Mouse (Mus musculus) right cerebral cortex, adult 18-20 months (tissue): ENCODE results near the gene Irak2.

Source experiments
- DNase-seq: peaks from one replicate; pipeline ENCODE4 v3.0.0; 2022; ENCODE audit warnings: mixed read lengths

Gene Irak2

DNA sequence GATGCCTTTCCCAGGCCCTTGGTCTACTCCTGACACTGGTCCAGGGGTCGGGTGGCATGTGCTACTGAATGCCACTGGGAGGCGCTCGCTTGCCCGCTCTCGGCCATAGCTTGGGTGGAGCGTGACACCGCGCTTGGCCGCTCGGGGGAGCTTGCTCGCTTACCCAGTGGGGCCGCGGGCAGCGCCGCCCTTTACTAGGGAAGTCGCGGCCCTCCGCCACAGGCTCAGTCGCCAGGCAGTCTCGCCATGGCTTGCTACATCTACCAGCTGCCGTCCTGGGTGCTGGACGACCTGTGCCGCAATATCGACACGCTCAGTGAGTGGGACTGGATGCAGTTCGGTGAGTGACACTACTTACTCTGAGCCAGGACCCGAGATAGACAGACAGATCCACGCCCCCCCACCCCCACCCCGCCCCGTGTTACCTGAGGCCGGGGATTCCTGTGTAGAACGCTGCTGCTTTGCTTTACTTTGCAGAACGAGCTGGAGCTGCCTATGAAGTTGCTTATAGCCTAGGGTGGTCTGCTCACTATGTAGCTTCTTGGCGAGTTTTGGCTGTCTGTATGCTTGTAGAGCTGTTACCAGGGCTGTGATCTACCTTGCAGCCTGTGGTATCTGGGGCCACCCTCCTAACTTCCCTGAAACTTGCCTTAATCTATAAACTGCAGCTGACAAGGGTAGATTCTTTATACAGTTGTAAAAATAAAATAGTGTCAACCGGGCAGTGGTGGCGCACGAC, at the start of gene Irak2:
Gene Irak2 (plus strand): TSS at position 166 of the 739 bp plus-strand sequence.
- peak; percentile 95 for DNase-seq

DNA sequence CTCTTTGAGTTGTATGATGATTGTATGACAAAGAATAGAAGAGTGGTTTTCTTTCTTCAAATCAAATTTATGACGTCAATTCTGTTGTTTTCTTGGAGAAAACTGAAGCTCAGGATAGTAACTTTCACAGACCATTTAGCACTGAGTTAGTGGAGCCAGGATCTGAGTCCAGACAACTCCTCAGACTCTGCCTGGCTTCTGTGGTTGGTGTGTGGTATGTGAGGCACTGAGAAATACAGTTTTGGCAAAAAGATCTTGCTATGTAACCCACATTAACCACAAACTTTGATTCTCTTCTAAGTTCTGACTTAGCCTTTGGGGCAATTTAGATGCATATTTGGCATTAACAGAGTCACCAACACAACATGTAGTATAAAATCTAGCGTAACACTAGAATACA, 45.6 kb upstream of the Irak2 start:
- DNase-seq = no peak

DNA sequence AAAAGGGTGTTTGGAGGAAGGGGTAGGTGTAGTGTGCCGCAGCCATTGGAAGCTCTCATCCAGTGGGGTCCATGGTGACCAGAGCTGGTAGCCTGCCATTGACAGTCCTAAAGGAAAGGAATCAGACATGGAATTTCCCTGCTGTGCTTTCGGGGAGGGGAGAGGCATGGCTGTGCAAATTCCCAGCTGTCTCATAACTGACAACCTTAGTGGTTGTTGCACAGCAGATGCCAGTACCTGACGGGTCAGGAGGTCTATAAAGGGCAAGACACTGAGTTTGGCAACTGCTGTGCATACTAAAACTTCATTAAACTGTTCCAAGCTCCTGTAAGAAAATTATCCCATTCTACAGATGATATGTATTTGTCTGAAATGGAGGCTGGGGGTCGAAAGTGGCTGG, 40.3 kb upstream of the Irak2 start:
- DNase-seq = no peak

DNA sequence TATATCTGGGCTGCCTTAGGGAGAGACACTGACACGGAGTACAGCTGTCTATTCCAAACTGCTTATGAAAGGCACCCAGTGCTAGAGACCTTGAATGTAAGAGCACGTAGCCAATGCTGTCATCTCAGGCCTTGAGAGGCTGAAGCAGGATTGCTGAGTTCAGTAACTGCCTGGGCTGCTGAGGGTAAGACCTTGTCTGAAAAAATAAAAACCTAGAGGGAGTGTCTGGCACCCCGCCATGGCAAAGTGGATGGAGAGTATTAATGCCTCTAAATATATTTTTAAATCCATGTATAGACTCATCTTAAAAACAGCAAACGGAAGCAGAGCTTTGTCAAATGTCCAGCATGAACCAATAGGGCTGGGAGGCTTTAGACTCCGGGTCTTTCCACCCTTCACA, 38.4 kb upstream of the Irak2 start:
- no peak for DNase-seq

DNA sequence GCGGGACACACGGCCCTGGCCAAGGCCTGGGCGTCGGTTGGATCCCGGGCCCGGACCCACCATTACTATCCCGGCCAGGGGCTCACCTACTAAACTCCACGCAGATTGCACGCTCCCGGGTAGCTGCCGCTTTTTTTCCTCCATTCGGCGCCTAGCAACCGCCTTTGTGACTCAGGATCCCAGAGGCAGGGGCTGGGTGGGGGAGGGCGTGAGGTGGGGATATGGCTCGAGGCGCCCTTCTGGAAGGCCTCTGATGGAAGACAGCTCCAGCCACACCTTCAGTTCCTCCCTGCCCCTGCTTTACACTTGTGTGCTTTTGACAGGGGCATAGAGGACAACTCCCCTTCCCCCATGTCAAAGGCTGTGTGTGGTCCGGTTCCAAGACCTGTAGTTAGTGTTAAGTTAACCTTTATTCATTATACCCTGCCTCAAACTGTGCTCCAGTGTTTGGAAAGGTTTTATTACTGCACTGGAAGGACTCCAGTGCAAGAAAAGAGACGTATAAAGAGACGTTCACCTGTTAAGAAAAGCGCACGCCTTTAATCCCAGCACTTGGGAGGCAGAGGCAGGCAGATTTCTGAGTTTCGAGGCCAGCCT, 37.6 kb upstream of the Irak2 start, which contains the start of gene Fancd2os:
Gene Fancd2os (minus strand): TSS at position 173 of the 597 bp plus-strand sequence.
- DNase-seq = no peak

DNA sequence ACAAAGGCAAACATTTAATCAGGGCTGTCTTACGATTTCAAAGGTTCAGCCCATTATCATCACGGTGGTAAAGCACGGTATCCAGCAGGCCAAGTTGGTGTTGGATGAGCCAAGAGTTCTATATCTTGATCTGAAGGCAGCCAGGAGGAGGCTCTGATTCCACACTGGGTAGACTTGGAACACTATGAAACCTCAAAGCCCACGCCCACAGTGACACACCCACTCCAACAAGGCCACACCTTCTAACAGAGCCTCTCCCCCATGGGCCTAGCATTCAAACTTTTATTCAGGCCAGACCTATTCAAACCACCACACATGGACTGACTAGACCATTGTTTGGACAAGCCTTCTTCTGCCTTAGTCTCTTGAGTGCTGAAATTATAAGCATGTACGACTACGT, 35.4 kb upstream of the Irak2 start:
- DNase-seq = no peak

DNA sequence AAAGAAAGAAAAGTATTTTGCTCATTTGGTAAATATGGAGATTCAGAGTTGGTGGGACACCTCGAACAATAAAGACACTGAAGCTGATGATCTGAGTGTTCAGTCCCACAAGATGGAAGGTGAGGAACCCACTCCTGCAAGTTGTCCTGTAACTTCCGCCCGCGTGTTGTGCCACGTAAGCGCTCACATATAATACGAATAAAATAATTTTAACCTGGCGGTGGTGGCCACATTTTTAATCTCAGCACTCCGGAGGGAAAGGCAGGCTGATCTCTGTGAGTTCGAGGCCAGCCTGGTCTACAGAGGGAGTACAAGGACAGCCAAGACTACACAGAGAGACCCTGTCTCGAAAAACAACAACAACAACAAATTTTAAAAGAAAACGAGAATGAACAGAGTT, 34.3 kb upstream of the Irak2 start:
- no peak for DNase-seq

DNA sequence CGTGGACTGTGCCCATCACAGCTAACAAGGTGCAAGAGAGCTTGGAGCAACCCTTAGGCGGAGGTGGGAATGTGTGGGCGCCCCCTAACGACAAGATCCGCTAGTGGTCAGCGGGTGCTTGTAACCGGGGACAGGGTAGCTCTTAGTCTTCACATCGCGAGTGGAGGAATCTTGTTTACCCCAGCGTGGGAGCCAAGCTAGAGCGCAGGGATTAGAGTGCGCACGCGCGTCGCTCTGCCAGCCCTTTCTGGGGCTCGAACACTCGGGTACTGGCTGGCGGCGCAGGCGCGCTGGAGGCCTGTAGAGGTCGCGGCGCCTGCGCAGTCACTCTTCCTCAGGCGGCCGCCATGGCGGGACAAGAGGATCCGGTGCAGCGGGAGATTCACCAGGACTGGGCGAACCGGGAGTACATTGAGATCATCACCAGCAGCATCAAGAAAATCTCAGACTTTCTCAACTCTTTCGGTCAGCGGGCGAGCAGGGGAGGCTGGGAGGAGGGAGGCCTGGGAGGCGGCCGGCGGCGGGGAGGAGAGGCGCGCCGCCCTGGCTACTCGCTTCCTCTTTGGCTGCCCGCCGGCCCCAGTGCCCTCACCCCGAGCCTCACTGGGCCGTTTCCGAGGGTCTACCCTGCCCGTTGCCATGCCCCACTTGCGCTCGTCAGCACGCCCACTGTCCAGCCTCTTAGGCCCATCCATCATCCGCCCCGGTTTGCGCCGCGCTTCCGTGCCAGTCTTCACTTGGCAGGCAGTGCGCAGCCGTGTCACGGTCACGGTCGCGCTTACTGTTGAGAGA, 33.6 kb upstream of the Irak2 start, which contains the start of gene Brk1:
Gene Brk1 (plus strand): TSS at position 341 of the 792 bp plus-strand sequence.
- DNase-seq = peak; percentile 93

DNA sequence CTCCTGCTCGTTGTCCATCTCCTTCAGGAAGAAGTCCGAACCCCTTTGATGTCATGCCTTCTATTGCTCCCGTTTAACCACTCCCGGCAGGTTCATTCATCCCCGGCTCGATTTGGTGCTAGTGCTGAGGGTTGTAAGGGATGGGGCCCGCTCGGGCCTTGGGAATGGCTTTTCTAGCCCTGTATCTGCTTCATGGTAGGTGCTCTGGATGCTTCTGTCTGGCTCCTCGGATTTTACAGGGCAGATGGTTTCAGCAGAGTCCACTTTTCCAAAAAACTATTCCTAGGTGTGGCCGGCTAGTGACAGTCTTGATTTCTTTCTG, 33.1 kb upstream of the Irak2 start:
- no peak for DNase-seq

DNA sequence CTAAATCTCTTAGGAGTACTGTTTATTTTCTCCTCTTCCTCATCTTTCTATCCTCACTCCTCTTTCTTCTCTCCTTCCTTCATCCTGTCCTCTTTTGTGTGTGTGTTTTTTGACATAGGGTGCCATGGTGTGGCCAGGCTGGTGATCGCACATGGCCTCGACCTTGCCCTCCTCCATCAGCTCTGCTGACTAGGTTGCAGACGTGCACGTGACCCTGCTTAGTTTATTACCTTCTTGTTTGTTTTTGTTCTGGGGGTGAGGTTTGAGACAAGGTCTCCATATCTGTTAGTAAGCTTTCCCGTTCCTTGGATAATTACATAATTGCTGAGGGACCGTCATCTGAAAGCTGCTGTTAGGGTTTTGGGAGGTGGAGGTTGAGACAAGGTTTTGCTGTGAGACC, 29.4 kb upstream of the Irak2 start:
- no peak for DNase-seq

DNA sequence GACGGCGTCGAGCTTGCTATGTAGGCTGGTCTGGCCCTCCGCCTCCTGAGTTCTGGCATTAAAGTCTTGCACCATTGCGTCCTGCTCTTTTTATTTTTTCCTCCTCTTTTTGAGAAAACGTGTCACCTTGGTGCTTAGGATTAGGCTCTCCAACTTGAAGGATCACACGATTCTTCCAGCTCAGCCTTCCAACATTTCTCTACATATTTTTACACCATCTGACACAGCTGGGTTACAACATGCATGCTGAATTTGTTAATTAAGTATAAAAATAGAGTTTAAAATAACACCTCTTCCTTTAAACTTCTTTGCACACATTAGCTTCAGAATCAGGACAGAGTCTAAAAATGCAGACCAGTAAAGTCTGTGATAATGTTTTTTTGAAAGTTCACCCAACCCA, 29.0 kb upstream of the Irak2 start:
- no peak for DNase-seq

DNA sequence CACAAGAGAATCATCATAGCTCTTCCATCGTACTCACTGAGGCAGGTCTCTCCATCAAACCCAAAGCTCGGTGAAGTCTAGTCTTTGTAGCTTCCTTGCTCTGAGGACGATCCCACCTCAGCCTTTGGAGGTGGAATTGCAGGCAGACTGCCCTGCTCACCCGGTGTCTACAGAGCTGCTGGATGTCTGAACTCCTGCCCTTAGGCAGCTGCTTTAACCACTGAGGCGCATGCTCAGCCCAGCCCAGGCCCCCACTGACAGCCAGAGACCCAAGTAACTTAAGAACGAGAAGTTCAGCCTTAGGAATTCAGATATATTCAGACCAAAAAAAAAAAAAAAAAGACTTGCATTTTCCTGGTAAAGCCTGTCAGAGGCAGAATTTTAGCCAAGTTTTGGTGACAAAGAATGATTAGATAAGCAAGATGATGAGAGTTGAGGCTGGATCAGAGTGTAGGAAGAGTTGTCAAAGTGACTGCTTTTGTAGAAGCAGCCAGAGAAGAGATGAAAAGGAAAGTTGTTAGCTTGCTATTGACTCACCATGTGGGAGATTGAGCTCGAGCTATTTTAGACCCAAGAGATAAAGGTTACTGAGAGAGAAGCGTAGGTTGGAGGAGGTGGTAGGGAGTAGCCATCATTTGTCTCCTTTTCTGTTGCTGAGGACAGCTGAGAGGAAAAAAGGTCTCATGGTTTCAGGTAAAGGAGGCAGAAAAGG, 25.9 kb upstream of the Irak2 start:
- DNase-seq = peak; percentile 69

DNA sequence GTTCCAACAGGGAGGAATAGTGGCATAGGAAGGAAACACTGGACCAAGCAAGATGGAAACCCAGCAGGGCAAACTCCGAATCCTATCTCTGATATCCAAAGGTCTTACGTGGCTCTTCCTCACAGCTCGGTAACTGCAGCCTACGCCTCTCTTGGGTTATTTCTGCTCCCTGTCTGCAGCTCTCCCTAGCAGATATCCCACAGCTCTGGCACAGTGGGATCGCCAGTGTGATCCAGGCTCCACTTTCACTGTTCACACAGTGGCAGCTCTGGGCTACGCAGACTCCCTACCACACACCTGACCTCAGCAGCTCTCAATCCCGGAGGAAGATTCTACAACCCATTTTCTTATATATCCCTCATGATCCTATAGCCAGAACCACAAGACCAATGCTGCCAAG, 24.1 kb upstream of the Irak2 start:
- DNase-seq = peak; percentile 61

DNA sequence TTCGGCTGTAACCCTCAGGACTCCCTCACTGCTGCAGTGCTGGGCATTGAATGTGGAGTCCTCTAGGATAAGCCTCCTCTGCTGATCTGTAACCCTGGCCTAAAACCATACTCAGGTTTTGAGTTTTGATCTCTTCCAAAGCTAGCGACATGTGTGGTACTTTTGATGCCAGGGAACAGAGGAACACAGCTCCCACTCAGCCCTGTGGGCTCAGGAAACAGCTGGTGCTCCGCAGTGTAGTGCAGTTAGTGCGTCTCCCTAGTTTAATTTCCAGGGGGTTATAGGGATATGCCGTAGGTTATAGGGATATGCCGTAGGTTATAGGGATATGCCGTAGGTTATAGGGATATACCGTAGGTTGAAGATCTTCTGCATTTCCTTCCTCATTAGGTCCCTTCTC, 23.3 kb upstream of the Irak2 start:
- DNase-seq = peak; percentile 62

DNA sequence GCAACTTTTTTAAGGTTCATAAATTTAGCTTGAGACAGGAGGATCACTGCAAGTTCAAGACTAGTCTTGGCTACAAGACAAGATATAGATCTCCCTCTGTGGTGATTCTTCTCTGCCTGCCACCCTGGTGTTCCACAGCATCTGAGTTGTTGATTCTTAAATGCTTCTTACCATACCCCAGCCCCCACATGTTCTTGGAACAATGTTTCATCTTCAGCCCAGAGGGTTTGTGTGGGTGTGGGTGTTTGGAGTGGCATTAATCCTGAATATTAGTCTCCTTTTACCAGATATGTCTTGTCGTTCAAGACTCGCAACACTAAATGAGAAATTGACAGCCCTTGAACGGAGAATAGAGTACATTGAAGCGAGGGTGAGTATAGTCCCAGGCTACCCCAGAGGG, 22.8 kb upstream of the Irak2 start:
- peak; percentile 32 for DNase-seq

DNA sequence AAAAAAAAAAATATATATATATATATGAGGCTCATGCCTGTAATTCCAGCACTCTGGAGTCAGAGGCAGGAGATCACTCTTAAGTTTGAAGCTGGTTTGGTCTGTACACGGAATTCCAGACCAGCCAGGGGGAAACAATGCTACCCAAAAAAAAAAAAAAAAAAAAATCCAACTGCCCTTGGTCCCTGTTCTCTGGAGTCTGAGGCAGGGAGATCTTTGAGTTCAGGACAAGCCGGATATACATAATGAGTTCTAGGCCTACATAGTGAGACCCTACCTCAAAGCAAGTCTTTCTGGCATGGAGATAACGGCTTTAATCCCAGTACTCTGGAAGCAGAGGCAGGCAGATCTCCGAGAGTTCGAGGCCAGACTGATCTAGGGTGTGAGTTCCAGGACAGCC, 14.9 kb upstream of the Irak2 start:
- DNase-seq = no peak

DNA sequence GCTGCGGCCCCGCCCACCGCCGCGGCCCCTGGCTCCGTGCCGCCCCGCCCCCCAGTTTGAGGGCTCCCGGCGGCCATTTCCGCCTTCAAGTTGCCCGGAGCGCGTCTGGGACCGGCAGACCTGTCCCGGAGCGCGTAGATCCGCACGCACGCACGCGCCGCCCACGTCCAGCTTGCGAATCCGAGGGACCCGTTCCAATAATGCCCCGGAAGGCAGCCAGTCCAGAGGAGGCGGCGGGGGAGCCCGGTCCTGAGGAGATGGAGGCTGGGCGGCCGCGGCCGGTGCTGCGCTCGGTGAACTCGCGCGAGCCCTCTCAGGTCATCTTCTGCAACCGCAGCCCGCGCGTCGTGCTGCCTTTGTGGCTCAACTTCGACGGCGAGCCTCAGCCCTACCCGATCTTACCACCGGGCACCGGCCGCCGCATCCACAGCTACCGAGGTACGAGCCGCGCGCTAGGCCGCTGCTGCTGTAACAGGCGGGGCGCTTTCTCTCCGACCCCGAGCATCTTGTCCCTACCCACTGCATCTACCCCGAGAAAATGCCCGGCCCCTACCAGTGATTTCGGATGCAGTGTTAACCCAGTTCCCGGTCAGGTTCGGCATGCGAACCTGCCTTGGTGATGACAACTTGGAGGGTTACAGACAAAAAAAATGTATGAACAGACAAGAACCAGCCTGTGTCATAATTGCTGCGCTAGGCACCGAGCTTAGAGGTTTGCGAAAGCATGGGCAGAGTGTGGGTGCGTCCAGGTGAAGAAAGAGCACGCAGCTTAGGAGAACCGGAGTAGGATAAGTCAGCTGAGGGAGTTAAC, 14.1 kb upstream of the Irak2 start, which contains the start of gene Vhl:
Gene Vhl (plus strand): TSS at position 19 of the 811 bp plus-strand sequence.
- DNase-seq = peak; percentile 87

DNA sequence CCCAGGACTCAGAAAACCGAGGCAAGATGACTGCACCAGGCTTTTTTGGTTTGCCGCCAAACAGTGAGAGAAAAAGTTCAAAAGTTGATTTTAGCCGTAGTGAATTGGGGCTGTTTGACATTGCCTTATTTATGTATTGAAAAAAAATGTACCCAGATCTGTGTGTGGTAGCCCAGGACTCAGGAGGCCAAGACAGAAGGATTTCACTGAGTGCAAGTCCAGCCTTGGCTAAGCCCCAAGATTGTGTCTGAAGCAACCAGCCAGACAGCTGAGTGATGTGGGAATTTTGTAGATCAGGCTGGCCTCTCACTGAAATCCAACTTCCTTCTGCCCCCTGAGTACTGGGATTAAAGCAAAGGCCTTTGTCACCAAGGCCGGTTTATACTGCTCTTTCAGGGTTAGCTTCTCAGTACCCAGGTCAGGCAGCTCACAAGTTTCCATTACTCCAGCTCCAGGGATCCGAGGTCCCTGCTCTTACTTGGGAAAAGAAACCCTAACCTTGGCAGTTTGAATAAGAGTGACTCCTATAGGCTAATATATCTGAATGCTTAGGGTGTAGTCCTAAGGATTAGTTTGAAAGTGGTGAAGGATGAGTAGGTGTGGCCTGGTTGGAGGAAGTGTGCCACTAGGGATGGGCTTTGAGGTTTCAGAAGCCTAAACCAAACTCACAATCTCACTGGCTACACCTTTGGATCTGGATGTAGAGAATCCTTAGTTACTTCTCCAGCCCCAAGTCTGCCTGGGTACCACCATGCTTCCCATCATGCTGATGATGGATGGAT, 13.1 kb upstream of the Irak2 start:
- no peak for DNase-seq

DNA sequence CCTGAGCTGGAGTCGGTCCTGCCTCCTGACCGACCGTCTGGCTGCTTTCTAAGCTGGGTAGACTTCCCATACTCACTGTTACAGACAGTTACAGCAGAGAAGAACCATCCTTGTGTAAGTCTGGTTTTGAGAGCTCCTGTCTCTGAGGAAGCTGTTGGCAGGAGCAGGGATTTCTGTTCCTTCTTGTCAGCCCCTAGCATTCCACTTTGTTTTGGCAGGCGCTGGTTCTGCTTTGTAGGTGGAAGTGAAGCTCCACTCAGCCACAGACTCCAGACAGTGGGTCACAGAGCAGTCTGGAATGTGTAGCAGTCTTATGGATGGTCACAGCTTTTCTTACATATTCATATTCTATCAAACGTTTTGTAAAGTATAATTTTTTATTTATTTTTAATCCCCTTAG, 7.9 kb upstream of the Irak2 start:
- peak; percentile 32 for DNase-seq

DNA sequence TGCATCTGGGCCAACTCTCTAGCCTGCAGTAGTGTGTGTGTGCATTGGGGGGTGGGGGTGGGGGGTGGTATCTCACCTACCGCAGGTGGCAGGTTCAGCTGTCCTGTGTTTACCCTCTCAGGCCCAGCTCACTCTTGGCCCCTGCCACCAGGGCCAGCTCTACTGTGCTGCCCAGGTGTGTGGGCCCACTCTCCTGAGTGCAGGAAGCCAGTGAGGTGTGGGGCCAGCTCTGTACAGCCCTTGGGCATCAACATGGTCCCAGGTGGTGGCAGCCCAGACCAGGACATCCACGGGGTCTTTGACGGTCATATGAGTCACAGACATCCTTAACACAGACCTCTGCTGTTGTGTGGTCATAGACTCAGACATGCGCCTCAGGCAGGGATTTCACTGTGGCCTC, 5.4 kb upstream of the Irak2 start:
- no peak for DNase-seq

DNA sequence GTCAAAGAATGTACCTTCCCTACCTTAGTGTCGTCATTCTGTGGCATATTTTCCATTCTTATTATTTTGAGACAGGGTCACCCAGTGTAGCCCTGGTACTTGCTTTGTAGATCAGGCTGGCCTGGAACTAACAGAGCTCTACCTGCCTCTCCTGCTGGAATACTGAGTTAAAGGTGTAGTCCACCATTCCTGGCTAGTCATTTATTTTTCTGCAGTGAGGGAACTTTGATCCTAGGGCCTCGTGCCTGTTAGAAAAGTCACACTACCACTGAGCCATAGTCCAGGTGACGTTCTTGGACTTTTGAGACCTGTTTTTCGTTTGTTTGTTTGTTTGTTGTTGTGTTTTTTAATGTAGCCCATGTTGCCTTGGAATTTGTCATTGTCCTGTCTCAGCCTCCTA, 934 bp downstream of the Irak2 start:
- no peak for DNase-seq

DNA sequence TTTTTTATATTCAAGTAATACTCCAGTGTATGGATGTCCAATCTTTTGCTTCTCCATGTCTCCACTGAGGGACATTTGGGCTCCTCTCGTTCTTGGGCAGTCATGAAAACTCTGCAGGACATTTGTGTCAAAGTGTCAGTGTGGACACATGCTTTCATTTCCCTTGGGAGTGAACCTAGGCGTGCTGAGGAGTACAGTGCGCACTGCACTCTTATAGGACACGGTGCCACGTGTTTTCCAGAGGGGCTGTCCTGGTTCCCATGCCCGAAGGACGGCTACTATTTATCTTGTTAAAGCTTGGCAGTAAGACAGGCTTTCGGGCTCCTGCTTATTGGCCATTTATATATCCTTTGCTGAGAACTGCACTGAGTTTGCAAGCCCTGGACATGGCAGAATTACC, 4.3 kb downstream of the Irak2 start:
- DNase-seq = no peak
